Mouse (Mus musculus): ENCODE measurements around the gene Olfr1254. TPM values are rescaled to one million over a fixed set of nuclear protein-coding genes. Genes with fewer than 3 reads are reported as not detected.

Olfr1254 gene
- not detected in 2 replicates for polyA plus RNA-seq (2012; ENCODE audit: insufficient read depth, insufficient read length, missing spikeins)

- H3K4me3 ChIP-seq (ENCODE audit: insufficient read depth, low read depth, low read length), result no peak within 1 kb of the TSS
- no peak within 1 kb of the TSS for H3K27ac ChIP-seq (replicated peaks; ENCODE audit: low read depth, low read length)
- no peaks in the 10 kb centered on the region for H3K4me1 ChIP-seq (ENCODE audit: control insufficient read depth, insufficient read depth, insufficient read length, low read length)
Observed at GRCm38 (mm10) chr2:89793519-89793918, at the start of gene Olfr1254. Gene Olfr1254, minus strand, starts transcription at chr2:89793619.

- Histone ChIP-seq H3K4me1 (ENCODE audit: control insufficient read depth, insufficient read depth, insufficient read length, low read length) (no peaks in the 10 kb centered on the region), H3K27ac (replicated peaks; ENCODE audit: low read depth, low read length) (no peak within 1 kb of the TSS), H3K4me3 (ENCODE audit: insufficient read depth, low read depth, low read length) (no peak within 1 kb of the TSS)
Observed at GRCm38 (mm10) chr2:89841455-89841854, 48.0 kb upstream of the Olfr1254 start, which contains the start of gene Olfr1256. Gene Olfr1256, minus strand, starts transcription at chr2:89841555.

GRCm38 (mm10) chr2:89820216-89820615, 26.8 kb upstream of the Olfr1254 start:
- Histone ChIP-seq H3K27ac (replicated peaks; ENCODE audit: low read depth, low read length) (no peak overlapping the region), H3K4me3 (ENCODE audit: insufficient read depth, low read depth, low read length) (no peak overlapping the region), H3K4me1 (ENCODE audit: control insufficient read depth, insufficient read depth, insufficient read length, low read length) (no peaks in the 10 kb centered on the region)

DNA sequence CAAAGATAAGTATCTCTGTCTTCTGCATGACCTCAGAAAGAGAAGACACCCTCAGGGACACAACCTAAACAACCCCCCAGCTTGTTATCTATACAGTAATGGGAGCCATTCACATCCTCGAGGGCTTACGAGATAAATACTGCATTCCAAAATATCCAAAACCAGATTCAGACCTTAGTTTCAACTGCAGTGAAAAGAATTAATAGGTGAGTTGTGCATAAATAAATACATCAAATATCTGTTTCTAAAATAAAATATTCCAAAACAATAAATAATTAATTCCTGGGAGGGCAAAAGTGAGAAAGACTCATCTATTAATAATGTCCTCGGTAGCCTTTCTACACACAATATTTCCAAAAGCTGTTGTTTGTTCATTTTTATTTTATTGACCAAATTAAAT, 18.3 kb upstream of the Olfr1254 start, which contains the start of gene Olfr1255:
Olfr1255 (plus strand) TSS at position 301 of the 400 bp plus-strand sequence.
- Histone ChIP-seq H3K27ac (replicated peaks; ENCODE audit: low read depth, low read length) (no peak within 1 kb of the TSS), H3K4me3 (ENCODE audit: insufficient read depth, low read depth, low read length) (no peak within 1 kb of the TSS), H3K4me1 (ENCODE audit: control insufficient read depth, insufficient read depth, insufficient read length, low read length) (no peaks in the 10 kb centered on the region)

DNA sequence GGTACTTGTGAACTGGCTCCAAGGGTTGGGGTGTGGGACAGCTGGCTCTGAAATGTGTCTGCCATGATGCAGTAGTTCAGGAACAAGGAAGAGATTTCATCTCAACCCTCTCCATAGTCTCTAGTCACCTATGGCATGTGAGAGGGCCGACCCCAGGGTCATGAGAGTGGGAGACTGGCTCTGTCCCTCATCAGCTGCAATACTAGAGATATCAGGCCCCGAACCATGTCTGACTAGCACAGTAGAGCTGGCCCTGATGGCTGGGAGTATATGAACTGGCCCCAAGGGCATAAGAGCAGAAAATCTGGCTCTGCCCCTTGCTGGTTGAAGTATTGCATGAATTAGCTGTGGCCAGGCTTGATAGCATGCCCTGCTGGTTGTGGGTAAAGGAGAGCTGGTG, 17.3 kb upstream of the Olfr1254 start:
- no peaks in the 10 kb centered on the region for H3K4me1 ChIP-seq (ENCODE audit: control insufficient read depth, insufficient read depth, insufficient read length, low read length)
- no peak overlapping the region for H3K4me3 ChIP-seq (ENCODE audit: insufficient read depth, low read depth, low read length)
- no peak overlapping the region for H3K27ac ChIP-seq (replicated peaks; ENCODE audit: low read depth, low read length)

DNA sequence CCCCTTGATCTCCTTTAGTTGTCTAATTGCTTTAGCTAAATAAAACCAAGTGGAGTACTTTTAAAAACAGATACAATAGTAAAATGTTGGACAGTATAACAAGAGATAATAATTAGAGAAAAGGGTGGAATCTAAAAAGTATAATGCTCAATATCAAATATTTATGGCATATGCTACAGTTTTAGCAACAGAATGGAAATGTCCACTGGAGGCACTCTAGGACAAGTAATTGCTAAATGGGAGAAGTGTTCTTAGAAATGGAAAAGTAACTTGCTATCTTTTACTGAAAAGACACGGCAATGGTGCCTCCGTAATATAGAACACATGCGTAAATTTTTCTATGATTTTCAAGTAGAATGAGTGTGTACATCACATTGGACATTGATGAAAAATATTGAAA, 6.2 kb upstream of the Olfr1254 start:
- Histone ChIP-seq H3K4me3 (ENCODE audit: insufficient read depth, low read depth, low read length) (no peak overlapping the region), H3K27ac (replicated peaks; ENCODE audit: low read depth, low read length) (no peak overlapping the region), H3K4me1 (ENCODE audit: control insufficient read depth, insufficient read depth, insufficient read length, low read length) (no peaks in the 10 kb centered on the region)

DNA sequence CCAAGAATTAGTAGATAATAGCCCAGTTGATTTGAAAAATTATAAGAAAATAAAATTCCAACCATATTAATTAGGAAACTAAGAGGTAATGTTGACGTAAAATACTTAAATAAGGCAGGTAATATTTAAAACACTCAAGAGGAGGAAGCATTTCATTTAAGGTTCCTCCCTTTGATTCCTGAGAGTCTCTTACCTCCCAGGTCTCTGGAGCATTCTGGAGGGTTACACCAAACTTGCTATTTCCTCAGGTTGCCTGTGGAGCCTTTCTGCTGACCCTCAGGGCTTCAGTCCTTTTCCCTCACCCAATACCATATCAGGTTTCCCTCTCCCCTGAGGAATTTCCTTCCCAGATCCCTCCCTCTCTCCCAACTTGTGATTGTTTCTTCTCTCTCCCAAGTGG, 36.4 kb downstream of the Olfr1254 start, which contains the start of gene Olfr1253:
Olfr1253 (minus strand) TSS at position 101 of the 400 bp plus-strand sequence.
- Histone ChIP-seq H3K4me1 (ENCODE audit: control insufficient read depth, insufficient read depth, insufficient read length, low read length) (no peaks in the 10 kb centered on the region), H3K4me3 (ENCODE audit: insufficient read depth, low read depth, low read length) (no peak within 1 kb of the TSS), H3K27ac (replicated peaks; ENCODE audit: low read depth, low read length) (no peak within 1 kb of the TSS)

Other genes starting within 250 kb of the Olfr1254 start
- gene Olfr1245, start 215.2 kb downstream of the Olfr1254 start, polyA plus RNA-seq (2012; ENCODE audit: insufficient read depth, insufficient read length, missing spikeins), result not detected in 2 replicates
- gene Olfr1246, start 200.5 kb downstream of the Olfr1254 start, polyA plus RNA-seq (2012; ENCODE audit: insufficient read depth, insufficient read length, missing spikeins), result not detected in 2 replicates
- not detected in 2 replicates for gene Olfr1247, start 179.5 kb downstream of the Olfr1254 start, polyA plus RNA-seq (2012; ENCODE audit: insufficient read depth, insufficient read length, missing spikeins)
- not detected in 2 replicates for gene Olfr1248, start 175.4 kb downstream of the Olfr1254 start, polyA plus RNA-seq (2012; ENCODE audit: insufficient read depth, insufficient read length, missing spikeins)
- not detected in 2 replicates for gene Olfr1249, start 158.6 kb downstream of the Olfr1254 start, polyA plus RNA-seq (2012; ENCODE audit: insufficient read depth, insufficient read length, missing spikeins)
- gene Olfr1250, start 132.2 kb downstream of the Olfr1254 start, polyA plus RNA-seq (2012; ENCODE audit: insufficient read depth, insufficient read length, missing spikeins), result not detected in 2 replicates
- gene Olfr1251, start 121.7 kb downstream of the Olfr1254 start, polyA plus RNA-seq (2012; ENCODE audit: insufficient read depth, insufficient read length, missing spikeins), result not detected in 2 replicates
- gene Olfr1252, start 68.6 kb downstream of the Olfr1254 start, polyA plus RNA-seq (2012; ENCODE audit: insufficient read depth, insufficient read length, missing spikeins), result not detected in 2 replicates
- not detected in 2 replicates for gene Olfr1253, start 36.5 kb downstream of the Olfr1254 start, polyA plus RNA-seq (2012; ENCODE audit: insufficient read depth, insufficient read length, missing spikeins)
- not detected in 2 replicates for gene Olfr1255, start 18.4 kb upstream of the Olfr1254 start, polyA plus RNA-seq (2012; ENCODE audit: insufficient read depth, insufficient read length, missing spikeins)
- not detected in 2 replicates for gene Olfr1256, start 47.9 kb upstream of the Olfr1254 start, polyA plus RNA-seq (2012; ENCODE audit: insufficient read depth, insufficient read length, missing spikeins)
- not detected in 2 replicates for gene Olfr48, start 54.6 kb upstream of the Olfr1254 start, polyA plus RNA-seq (2012; ENCODE audit: insufficient read depth, insufficient read length, missing spikeins)
- gene Olfr1257, start 84.8 kb upstream of the Olfr1254 start, polyA plus RNA-seq (2012; ENCODE audit: insufficient read depth, insufficient read length, missing spikeins), result not detected in 2 replicates
- not detected in 2 replicates for gene Olfr1258, start 133.7 kb upstream of the Olfr1254 start, polyA plus RNA-seq (2012; ENCODE audit: insufficient read depth, insufficient read length, missing spikeins)
- gene Olfr1259, start 155.0 kb upstream of the Olfr1254 start, polyA plus RNA-seq (2012; ENCODE audit: insufficient read depth, insufficient read length, missing spikeins), result not detected in 2 replicates
- not detected in 2 replicates for gene Olfr1260, start 180.7 kb upstream of the Olfr1254 start, polyA plus RNA-seq (2012; ENCODE audit: insufficient read depth, insufficient read length, missing spikeins)
- not detected in 2 replicates for gene Olfr1261, start 197.6 kb upstream of the Olfr1254 start, polyA plus RNA-seq (2012; ENCODE audit: insufficient read depth, insufficient read length, missing spikeins)
- not detected in 2 replicates for gene Olfr1262, start 206.5 kb upstream of the Olfr1254 start, polyA plus RNA-seq (2012; ENCODE audit: insufficient read depth, insufficient read length, missing spikeins)
- gene Olfr1263, start 218.5 kb upstream of the Olfr1254 start, polyA plus RNA-seq (2012; ENCODE audit: insufficient read depth, insufficient read length, missing spikeins), result not detected in 2 replicates
- not detected in 2 replicates for gene Olfr1264, start 232.0 kb upstream of the Olfr1254 start, polyA plus RNA-seq (2012; ENCODE audit: insufficient read depth, insufficient read length, missing spikeins)
- not detected in 2 replicates for gene Olfr1265, start 241.7 kb upstream of the Olfr1254 start, polyA plus RNA-seq (2012; ENCODE audit: insufficient read depth, insufficient read length, missing spikeins)